Mouse (Mus musculus) liver, embryonic 15.5 days (tissue): ENCODE measurements at regions not wholly inside any gene's neighbourhood (a gene's known extent, or its start where the extent isn't known, plus 50 kb on each side); places are given as distances from the start of the nearest gene placed in this dataset.
A peak's percentile ranks its signal among the peaks of the same experiment; 100 is the strongest.

ENCODE experiments used
- ATAC-seq: fragments of 200-750 bp; cut with Nextera tagmentation; 2 replicates; pipeline ENCODE4 v1.8.0; 2017; ENCODE audit warnings: moderate number of reproducible peaks, mild to moderate bottlenecking, moderate library complexity; ENCODE audit not compliant: insufficient read depth
- H3K27ac ChIP-seq: fragments of 300-500 bp; sonication (generic); replicated peaks from 2 replicates; pipeline ENCODE4 v1.5.1; 2015; ENCODE audit warnings: mild to moderate bottlenecking, inconsistent platforms
- H3K27me3 ChIP-seq: fragments of 300-500 bp; sonication (generic); 2 replicates; pipeline ENCODE4 v1.6.1; 2015; ENCODE audit warnings: mild to moderate bottlenecking, inconsistent platforms
- H3K36me3 ChIP-seq: fragments of 300-500 bp; sonication (generic); replicated peaks from 2 replicates; pipeline ENCODE4 v1.6.1; 2015; ENCODE audit warnings: moderate library complexity, mild to moderate bottlenecking, inconsistent platforms
- H3K4me1 ChIP-seq: fragments of 300-500 bp; sonication (generic); replicated peaks from 2 replicates; pipeline ENCODE4 v1.6.1; 2015; ENCODE audit warnings: inconsistent platforms
- H3K4me2 ChIP-seq: fragments of 300-500 bp; sonication (generic); 2 replicates; pipeline ENCODE4 v1.6.1; 2015; ENCODE audit warnings: moderate library complexity, mild to moderate bottlenecking, inconsistent platforms
- H3K4me3 ChIP-seq: fragments of 300-500 bp; sonication (generic); replicated peaks from 2 replicates; pipeline ENCODE4 v1.5.1; 2015; ENCODE audit warnings: mild to moderate bottlenecking, inconsistent platforms
- H3K9ac ChIP-seq: fragments of 300-500 bp; sonication (generic); 2 replicates; pipeline ENCODE4 v1.6.1; 2015; ENCODE audit warnings: moderate library complexity, mild to moderate bottlenecking, inconsistent platforms
- H3K9me3 ChIP-seq: fragments of 300-500 bp; sonication (generic); replicated peaks from 2 replicates; pipeline ENCODE4 v1.6.1; 2016; ENCODE audit warnings: inconsistent platforms
- WGBS: fragments of 180-500 bp; shearing (Covaris S2); methylation state at CpG from one replicate; pipeline ENCODE4 v1.1.7; 2015; ENCODE audit warnings: mixed read lengths; ENCODE audit not compliant: insufficient replicate concordance; 5-methylcytosine and 5-hydroxymethylcytosine counted together

GRCm38 (mm10) chr12:29257011-29257734 lies 271.0 kb upstream of the Myt1l start:
- Histone ChIP-seq H3K4me2 (no peak overlapping the region), H3K9ac (no peak overlapping the region), H3K36me3 (no peaks in the 10 kb centered on the region), H3K27me3 (no peaks in the 10 kb centered on the region), H3K9me3 (no peaks in the 10 kb centered on the region), H3K4me1 (0 out of 2 replicates have a peak, but pooled peaks cover 3% of the 10 kb centered on the region), H3K4me3 (no peak overlapping the region), H3K27ac (no peak overlapping the region)
- ATAC-seq = no peak
- WGBS = 29% methylated on average over 7 of the region's 7 CpGs

- ATAC-seq = no peak
- H3K4me3 ChIP-seq = no peak overlapping the region
- H3K4me1 ChIP-seq = 0 out of 2 replicates have a peak, but pooled peaks cover 3% of the 10 kb centered on the region
- no peak overlapping the region for H3K27ac ChIP-seq
- H3K36me3 ChIP-seq = no peaks in the 10 kb centered on the region
- 30% methylated on average over 16 of the region's 16 CpGs for WGBS
- no peak overlapping the region for H3K9ac ChIP-seq
- H3K4me2 ChIP-seq = peak overlapping the region; percentile 18; the same call in 1 of the 2 replicates
- H3K9me3 ChIP-seq = no peaks in the 10 kb centered on the region
- H3K27me3 ChIP-seq = no peaks in the 10 kb centered on the region
Observed at GRCm38 (mm10) chr12:29257735-29258547, 270.2 kb upstream of the Myt1l start.

GRCm38 (mm10) chr12:29258548-29258874 lies 269.7 kb upstream of the Myt1l start:
- no peaks in the 10 kb centered on the region for H3K9me3 ChIP-seq
- 0 out of 2 replicates have a peak, but pooled peaks cover 3% of the 10 kb centered on the region for H3K4me1 ChIP-seq
- no peak overlapping the region for H3K9ac ChIP-seq
- no peaks in the 10 kb centered on the region for H3K27me3 ChIP-seq
- no peak for ATAC-seq
- no peak overlapping the region for H3K27ac ChIP-seq
- no peak overlapping the region for H3K4me2 ChIP-seq
- H3K36me3 ChIP-seq = no peaks in the 10 kb centered on the region
- H3K4me3 ChIP-seq = no peak overlapping the region

GRCm38 (mm10) chr12:29258966-29259365 lies 269.2 kb upstream of the Myt1l start:
- H3K4me1 ChIP-seq = 0 out of 2 replicates have a peak, but pooled peaks cover 3% of the 10 kb centered on the region
- 63% methylated on average over 7 of the region's 7 CpGs for WGBS
- H3K27me3 ChIP-seq = no peaks in the 10 kb centered on the region

GRCm38 (mm10) chr12:29274166-29274565 lies 254.0 kb upstream of the Myt1l start:
- no peaks in the 10 kb centered on the region for H3K9me3 ChIP-seq
- H3K36me3 ChIP-seq = no peaks in the 10 kb centered on the region
- H3K9ac ChIP-seq = no peak overlapping the region
- no peak for ATAC-seq
- no peak overlapping the region for H3K27ac ChIP-seq
- peaks cover 3% of the 10 kb centered on the region; the same call in 1 of the 2 replicates for H3K27me3 ChIP-seq
- WGBS = 69% methylated on average over 4 of the region's 4 CpGs
- H3K4me2 ChIP-seq = no peak overlapping the region
- no peak overlapping the region for H3K4me3 ChIP-seq
- no peaks in the 10 kb centered on the region for H3K4me1 ChIP-seq

More at GRCm38 (mm10) chr12:29258966-29259365, 269.2 kb upstream of the Myt1l start:
- no peak for ATAC-seq
- Histone ChIP-seq H3K9ac (no peak overlapping the region), H3K4me3 (no peak overlapping the region), H3K4me2 (no peak overlapping the region), H3K27ac (no peak overlapping the region), H3K9me3 (no peaks in the 10 kb centered on the region), H3K36me3 (no peaks in the 10 kb centered on the region)

GRCm38 (mm10) chr12:29275676-29276075 lies 252.5 kb upstream of the Myt1l start:
- H3K9ac ChIP-seq = no peak overlapping the region
- H3K4me2 ChIP-seq = no peak overlapping the region
- peaks cover 5% of the 10 kb centered on the region; the same call in 1 of the 2 replicates for H3K27me3 ChIP-seq
- no peaks in the 10 kb centered on the region for H3K4me1 ChIP-seq
- WGBS = 58% methylated on average over 4 of the region's 4 CpGs
- ATAC-seq = no peak
- H3K36me3 ChIP-seq = no peaks in the 10 kb centered on the region
- H3K9me3 ChIP-seq = no peaks in the 10 kb centered on the region
- no peak overlapping the region for H3K4me3 ChIP-seq
- no peak overlapping the region for H3K27ac ChIP-seq

- Histone ChIP-seq H3K9me3 (no peaks in the 10 kb centered on the region), H3K9ac (no peak overlapping the region), H3K4me3 (no peak overlapping the region), H3K4me1 (no peaks in the 10 kb centered on the region), H3K36me3 (no peaks in the 10 kb centered on the region), H3K4me2 (no peak overlapping the region), H3K27ac (no peak overlapping the region), H3K27me3 (peaks cover 5% of the 10 kb centered on the region; the same call in 1 of the 2 replicates)
- ATAC-seq = no peak
- 8% methylated on average over 13 of the region's 13 CpGs for WGBS
Observed at GRCm38 (mm10) chr12:29279631-29280080, 248.5 kb upstream of the Myt1l start.

GRCm38 (mm10) chr12:29280081-29280788 lies 247.9 kb upstream of the Myt1l start:
- Histone ChIP-seq H3K27me3 (peaks cover 5% of the 10 kb centered on the region; the same call in 1 of the 2 replicates), H3K36me3 (no peaks in the 10 kb centered on the region), H3K9ac (no peak overlapping the region), H3K9me3 (no peaks in the 10 kb centered on the region), H3K27ac (no peak overlapping the region), H3K4me2 (no peak overlapping the region), H3K4me3 (no peak overlapping the region), H3K4me1 (no peaks in the 10 kb centered on the region)
- WGBS = 15% methylated on average over 9 of the region's 9 CpGs
- no peak for ATAC-seq

GRCm38 (mm10) chr12:29280861-29281630 lies 247.1 kb upstream of the Myt1l start:
- Histone ChIP-seq H3K9me3 (no peaks in the 10 kb centered on the region), H3K4me3 (no peak overlapping the region), H3K36me3 (no peaks in the 10 kb centered on the region), H3K4me2 (no peak overlapping the region), H3K4me1 (no peaks in the 10 kb centered on the region), H3K27me3 (peaks cover 5% of the 10 kb centered on the region; the same call in 1 of the 2 replicates), H3K27ac (no peak overlapping the region), H3K9ac (no peak overlapping the region)
- 41% methylated on average over 17 of the region's 17 CpGs for WGBS
- ATAC-seq = no peak

- Histone ChIP-seq H3K4me2 (no peak overlapping the region), H3K36me3 (no peaks in the 10 kb centered on the region), H3K27me3 (no peaks in the 10 kb centered on the region), H3K9me3 (no peaks in the 10 kb centered on the region), H3K4me1 (no peaks in the 10 kb centered on the region), H3K27ac (no peak overlapping the region), H3K4me3 (no peak overlapping the region), H3K9ac (no peak overlapping the region)
- ATAC-seq = no peak
- WGBS = 16% methylated on average over 2 of the region's 2 CpGs
Observed at GRCm38 (mm10) chr12:29288801-29289200, 239.4 kb upstream of the Myt1l start.
